Mouse (Mus musculus): ENCODE measurements around the gene Nudt8.

Gene Nudt8

GRCm38 (mm10) chr19:3986334-3986733 lies 14.0 kb upstream of the Nudt8 start, which contains the start of gene Acy3:
Acy3 (plus strand) TSS chr19:3986570.
- CTCF ChIA-PET, result interaction anchor here (1.7 kb wide), 1 partner anchor 9 kb away, joined by 3 read pairs; no protein-coding TSS in a partner anchor

GRCm38 (mm10) chr19:3988066-3988465 lies 12.3 kb upstream of the Nudt8 start:
- CTCF ChIA-PET, result interaction anchor here (1.1 kb wide), 1 partner anchor 64 kb away, joined by 4 read pairs; no protein-coding TSS in a partner anchor

- CTCF ChIA-PET, result no interaction called here
These were observed 11.6 kb upstream of the Nudt8 start for GRCm38 (mm10) chr19:3988750-3989149.

- CTCF ChIA-PET, result interaction anchor here (0.9 kb wide), 1 partner anchor 10 kb away, joined by 3 read pairs; no protein-coding TSS in a partner anchor
These were observed 9.6 kb upstream of the Nudt8 start for GRCm38 (mm10) chr19:3990804-3991203.

GRCm38 (mm10) chr19:3991562-3991961 lies 8.8 kb upstream of the Nudt8 start:
- CTCF ChIA-PET, result no interaction called here

- CTCF ChIA-PET, result no interaction called here
These were observed 8.4 kb upstream of the Nudt8 start for GRCm38 (mm10) chr19:3991966-3992365.

GRCm38 (mm10) chr19:3992416-3992815 lies 8.0 kb upstream of the Nudt8 start, which contains the start of gene Tbx10:
Tbx10 (plus strand) TSS chr19:3992752.
- CTCF ChIA-PET, result no interaction called here

GRCm38 (mm10) chr19:3994932-3995331 lies 5.4 kb upstream of the Nudt8 start:
- CTCF ChIA-PET, result interaction anchor here (0.7 kb wide), 1 partner anchor 90 kb away, joined by 7 read pairs; no protein-coding TSS in a partner anchor

- CTCF ChIA-PET, result interaction anchor here (0.7 to 1.1 kb wide), 2 partner anchors 9 to 91 kb away, joined by 3 to 7 read pairs; partner anchors contain the start of gene Acy3
These were observed 4.9 kb upstream of the Nudt8 start for GRCm38 (mm10) chr19:3995505-3995904.

GRCm38 (mm10) chr19:3996106-3996505 lies 4.3 kb upstream of the Nudt8 start:
- CTCF ChIA-PET, result interaction anchor here (1.1 kb wide), 1 partner anchor 10 kb away, joined by 3 read pairs; the partner anchor contains the start of gene Acy3

GRCm38 (mm10) chr19:3996747-3997146 lies 3.6 kb upstream of the Nudt8 start:
- CTCF ChIA-PET, result no interaction called here

GRCm38 (mm10) chr19:3997231-3997630 lies 3.1 kb upstream of the Nudt8 start:
- CTCF ChIA-PET, result no interaction called here

GRCm38 (mm10) chr19:3998335-3998734 lies 2.0 kb upstream of the Nudt8 start:
- CTCF ChIA-PET, result no interaction called here

- CTCF ChIA-PET, result no interaction called here
These were observed 1.2 kb upstream of the Nudt8 start for GRCm38 (mm10) chr19:3999121-3999730.

- CTCF ChIA-PET, result interaction anchor here (0.6 to 1.4 kb wide), 3 partner anchors 10 to 180 kb away, joined by 4 to 7 read pairs (median 4); no protein-coding TSS in a partner anchor
These were observed 657 bp downstream of the Nudt8 start for GRCm38 (mm10) chr19:4000949-4001525.

- CTCF ChIA-PET, result interaction anchor here (0.6 kb wide), 1 partner anchor 179 kb away, joined by 4 read pairs; no protein-coding TSS in a partner anchor
These were observed 1.4 kb downstream of the Nudt8 start for GRCm38 (mm10) chr19:4001752-4002151.

- CTCF ChIA-PET, result no interaction called here
These were observed 2.7 kb downstream of the Nudt8 start, which contains the start of gene Doc2g for GRCm38 (mm10) chr19:4003112-4003511. Doc2g (plus strand) TSS chr19:4003313.

- CTCF ChIA-PET, result no interaction called here
These were observed 3.3 kb downstream of the Nudt8 start for GRCm38 (mm10) chr19:4003641-4004040.

GRCm38 (mm10) chr19:4004331-4004730 lies 4.0 kb downstream of the Nudt8 start:
- CTCF ChIA-PET, result interaction anchor here (0.5 kb wide), 1 partner anchor 11 kb away, joined by 3 read pairs; no protein-coding TSS in a partner anchor

GRCm38 (mm10) chr19:4005091-4005490 lies 4.7 kb downstream of the Nudt8 start:
- CTCF ChIA-PET, result no interaction called here

GRCm38 (mm10) chr19:4005971-4006370 lies 5.6 kb downstream of the Nudt8 start:
- CTCF ChIA-PET, result no interaction called here

- CTCF ChIA-PET, result interaction anchor here (1.5 kb wide), 1 partner anchor 11 kb away, joined by 7 read pairs; the partner anchor contains the start of genes Gm49405 and Nudt8
These were observed 10.7 kb downstream of the Nudt8 start for GRCm38 (mm10) chr19:4011086-4011485.
